Mouse (Mus musculus) embryonic facial prominence, embryonic 12.5 days (tissue): ENCODE measurements around the gene Got1. TPM values are rescaled to one million over a fixed set of nuclear protein-coding genes. Genes with fewer than 3 reads are reported as not detected.

Source experiments
- ATAC-seq: fragments of 200-750 bp; cut with Nextera tagmentation; 2 replicates; pipeline ENCODE4 v1.8.0; 2017; ENCODE audit not compliant: insufficient number of reproducible peaks, insufficient read depth, low FRiP score, low TSS enrichment
- H3K27ac ChIP-seq: fragments of 300-500 bp; sonication (generic); 2 replicates; pipeline ENCODE4 v1.5.1; 2016; ENCODE audit warnings: mild to moderate bottlenecking
- H3K27me3 ChIP-seq: fragments of 300-500 bp; sonication (generic); 2 replicates; pipeline ENCODE4 v1.6.1; 2016; ENCODE audit warnings: mild to moderate bottlenecking, moderate library complexity
- H3K36me3 ChIP-seq: fragments of 300-500 bp; sonication (generic); 2 replicates; pipeline ENCODE4 v1.6.1; 2016; ENCODE audit warnings: mild to moderate bottlenecking
- H3K4me1 ChIP-seq: fragments of 300-500 bp; sonication (generic); 2 replicates; pipeline ENCODE4 v1.6.1; 2016
- H3K4me2 ChIP-seq: fragments of 300-500 bp; sonication (generic); replicated peaks from 2 replicates; pipeline ENCODE4 v1.6.1; 2016; ENCODE audit warnings: mild to moderate bottlenecking, moderate library complexity
- H3K4me3 ChIP-seq: fragments of 300-500 bp; sonication (generic); 2 replicates; pipeline ENCODE4 v1.5.1; 2016; ENCODE audit warnings: mild to moderate bottlenecking
- H3K9ac ChIP-seq: fragments of 300-500 bp; sonication (generic); 2 replicates; pipeline ENCODE4 v1.6.1; 2016; ENCODE audit warnings: mild to moderate bottlenecking, moderate library complexity
- H3K9me3 ChIP-seq: fragments of 300-500 bp; sonication (generic); 2 replicates; pipeline ENCODE4 v1.6.1; 2016; ENCODE audit warnings: mild to moderate bottlenecking, moderate library complexity
- WGBS: fragments of 180-500 bp; shearing (Covaris S2); methylation state at CpG from one replicate; pipeline ENCODE4 v1.1.7; 2016; 5-methylcytosine and 5-hydroxymethylcytosine counted together
- polyA plus RNA-seq: library from polyadenylated mRNA; unstranded; fragments of >200 nt; fragmentation: Nextera tagmentation; extraction: Ambion mirVana; gene quantifications from 2 replicates; pipeline ENCODE4 v1.2.1, GENCODE M21; 2016

The Got1 gene
- polyA plus RNA-seq, 1 experiment from 2014 or later = 42.9 TPM

DNA sequence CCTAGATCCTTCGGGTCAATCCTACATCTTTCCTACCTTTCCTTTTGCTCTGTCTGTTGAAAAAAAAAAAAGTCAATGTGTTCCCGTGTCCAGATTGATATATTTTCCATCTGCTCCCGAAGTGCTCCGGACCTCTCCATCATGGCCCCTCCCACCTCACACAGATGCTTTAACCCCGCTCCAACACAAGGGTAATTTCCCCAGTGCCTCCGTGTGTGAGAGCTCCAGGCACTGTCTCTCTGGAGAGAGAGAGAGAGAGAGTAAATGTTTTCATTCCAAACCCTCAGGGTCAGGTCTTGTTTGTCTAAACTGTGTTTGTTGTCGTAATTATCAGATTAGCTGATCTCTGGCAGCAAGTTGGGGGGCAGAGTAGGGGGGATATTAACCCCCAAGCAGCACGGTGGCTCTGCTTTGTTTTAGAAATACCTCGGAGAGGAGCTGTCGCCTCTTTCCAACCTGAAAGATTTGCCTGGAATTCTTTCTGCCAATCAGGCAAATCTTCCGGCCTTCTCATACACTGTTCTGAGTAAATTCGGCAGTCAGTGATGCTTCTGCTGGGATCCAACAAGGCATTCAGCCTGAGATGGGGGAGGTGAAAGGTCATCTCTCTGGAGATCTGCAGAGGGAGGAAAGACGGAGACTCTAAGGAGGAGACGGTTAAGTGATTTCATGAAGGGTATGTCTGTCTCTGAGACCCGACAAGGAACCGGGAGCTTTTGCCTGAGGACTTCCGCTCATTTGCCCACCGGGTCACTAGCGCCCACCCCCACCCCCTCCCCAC, 22.1 kb upstream of the Got1 start:
- Histone ChIP-seq H3K27ac (no peak overlapping the region), H3K9ac (no peak overlapping the region; the same call in 1 of the 2 replicates), H3K36me3 (no peaks in the 10 kb centered on the region), H3K4me2 (peak overlapping the region; percentile 34), H3K4me1 (peaks cover 9% of the 10 kb centered on the region; the same call in 1 of the 2 replicates), H3K4me3 (no peak overlapping the region), H3K9me3 (no peaks in the 10 kb centered on the region), H3K27me3 (peaks cover 72% of the 10 kb centered on the region)
- ATAC-seq = no peak
- WGBS = 4% methylated on average over 19 of the region's 19 CpGs

DNA sequence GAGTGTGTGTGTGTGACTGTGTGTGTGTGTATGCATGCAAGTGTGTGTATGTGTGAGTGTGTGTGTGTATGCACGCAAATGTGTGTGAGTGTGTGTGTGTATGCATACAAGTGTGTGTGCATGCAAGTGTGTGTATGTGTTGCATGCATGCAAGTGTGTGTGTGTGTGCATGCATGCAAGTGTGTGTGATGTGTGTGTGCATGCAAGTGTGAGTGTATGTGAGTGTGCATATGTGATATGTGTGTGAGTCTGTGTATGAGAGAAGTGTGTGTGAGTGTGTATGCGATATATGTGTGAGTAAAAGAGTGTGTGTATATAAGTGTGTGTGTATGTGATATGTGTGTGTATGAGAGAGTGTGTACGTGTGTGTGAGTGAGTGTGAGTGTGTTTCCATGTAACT, 11.0 kb upstream of the Got1 start:
- Histone ChIP-seq H3K4me1 (no peaks in the 10 kb centered on the region), H3K4me2 (no peak overlapping the region), H3K9me3 (no peaks in the 10 kb centered on the region), H3K36me3 (no peaks in the 10 kb centered on the region), H3K4me3 (no peak overlapping the region), H3K9ac (no peak overlapping the region), H3K27me3 (peaks cover 9% of the 10 kb centered on the region), H3K27ac (no peak overlapping the region)
- ATAC-seq = no peak
- 89% methylated on average over 3 of the region's 3 CpGs for WGBS

DNA sequence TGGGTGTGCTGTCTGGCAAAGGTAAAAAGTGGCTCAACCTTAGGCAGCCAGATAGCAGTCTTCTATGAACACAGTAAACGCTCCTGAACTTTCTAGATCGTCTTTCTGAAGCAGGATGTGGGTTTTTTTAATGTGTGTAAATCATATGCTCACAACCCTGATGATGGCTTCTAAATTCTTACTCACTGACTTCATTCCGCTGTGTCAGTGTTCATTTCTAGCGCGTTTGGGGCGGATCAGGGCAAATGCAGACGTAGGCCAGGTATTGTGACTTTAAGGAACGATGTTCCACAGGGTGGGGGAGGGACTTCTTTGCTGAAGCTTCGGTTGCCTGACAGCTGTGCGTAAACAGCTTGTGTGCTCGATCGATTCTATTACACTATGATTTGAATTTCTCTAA, 6.5 kb upstream of the Got1 start:
- H3K36me3 ChIP-seq = no peaks in the 10 kb centered on the region
- H3K4me1 ChIP-seq = no peaks in the 10 kb centered on the region
- no peak overlapping the region for H3K4me3 ChIP-seq
- H3K9ac ChIP-seq = no peak overlapping the region
- H3K4me2 ChIP-seq = no peak overlapping the region
- H3K9me3 ChIP-seq = no peaks in the 10 kb centered on the region
- ATAC-seq = no peak
- no peak overlapping the region for H3K27ac ChIP-seq
- WGBS = 25% methylated on average over 12 of the region's 12 CpGs
- 0 out of 2 replicates have a peak, but pooled peaks cover 4% of the 10 kb centered on the region for H3K27me3 ChIP-seq

DNA sequence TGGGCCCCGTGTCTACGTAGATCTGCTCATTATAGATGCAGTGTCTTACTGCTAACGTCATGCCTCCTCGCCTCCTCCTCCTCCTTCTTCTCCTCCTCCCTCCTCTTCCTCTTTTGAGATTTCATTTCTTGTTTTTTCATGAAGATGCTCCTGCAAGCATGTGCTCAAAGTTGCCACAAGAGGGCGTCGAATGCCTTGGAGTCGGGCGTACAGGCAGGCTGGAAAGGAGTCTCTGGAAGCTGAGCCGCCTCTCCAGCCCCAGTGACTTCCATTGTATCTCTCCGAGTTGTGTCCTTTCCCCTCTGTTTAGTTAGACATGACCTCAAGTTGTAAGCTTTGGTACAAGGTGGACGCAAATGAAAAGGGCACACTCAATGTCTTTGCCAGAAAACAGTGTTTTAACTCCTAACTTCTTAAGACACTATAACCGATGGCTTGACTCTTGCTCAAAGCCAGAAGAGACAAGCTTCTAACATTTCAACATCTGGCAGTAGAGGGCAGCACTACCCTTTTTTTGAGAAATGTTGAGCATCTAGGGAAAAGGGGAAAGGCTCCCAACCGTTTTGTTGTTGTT, 5.9 kb upstream of the Got1 start:
- no peak overlapping the region for H3K9ac ChIP-seq
- H3K9me3 ChIP-seq = no peaks in the 10 kb centered on the region
- peak overlapping the region; percentile 43 for H3K4me2 ChIP-seq
- no peak overlapping the region for H3K27ac ChIP-seq
- WGBS = 2% methylated on average over 13 of the region's 13 CpGs
- no peaks in the 10 kb centered on the region for H3K36me3 ChIP-seq
- 0 out of 2 replicates have a peak, but pooled peaks cover 4% of the 10 kb centered on the region for H3K27me3 ChIP-seq
- 0 out of 2 replicates have a peak, but pooled peaks cover 3% of the 10 kb centered on the region for H3K4me1 ChIP-seq
- peak overlapping the region; percentile 6; the same call in 1 of the 2 replicates for H3K4me3 ChIP-seq
- no peak for ATAC-seq

DNA sequence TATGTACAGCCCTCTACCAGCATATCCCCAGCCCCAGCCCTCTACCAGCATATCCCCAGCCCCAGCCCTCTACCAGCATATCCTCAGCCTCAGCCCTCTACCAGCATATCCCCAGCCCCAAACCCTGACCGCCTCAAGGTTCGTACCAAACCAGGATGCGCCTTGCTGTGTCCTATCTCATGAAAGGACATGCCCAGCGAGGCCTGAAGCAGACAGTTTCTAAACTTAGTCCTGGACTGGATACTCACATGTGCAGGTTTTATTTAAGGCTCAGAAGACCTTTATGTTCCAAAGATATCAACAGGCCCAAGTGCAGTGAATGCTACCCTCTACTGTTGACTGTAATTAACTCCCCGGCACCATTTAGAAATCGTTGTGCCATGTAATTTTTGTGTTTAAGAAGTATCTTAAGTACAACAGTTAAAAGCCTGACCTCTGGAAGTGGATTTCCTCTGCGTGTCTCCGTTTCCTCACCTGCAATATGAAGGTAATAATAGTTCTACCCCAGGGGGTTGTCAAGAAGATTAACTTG, 3.7 kb upstream of the Got1 start:
- no peak for ATAC-seq
- no peak overlapping the region for H3K27ac ChIP-seq
- WGBS = 81% methylated on average over 8 of the region's 8 CpGs

DNA sequence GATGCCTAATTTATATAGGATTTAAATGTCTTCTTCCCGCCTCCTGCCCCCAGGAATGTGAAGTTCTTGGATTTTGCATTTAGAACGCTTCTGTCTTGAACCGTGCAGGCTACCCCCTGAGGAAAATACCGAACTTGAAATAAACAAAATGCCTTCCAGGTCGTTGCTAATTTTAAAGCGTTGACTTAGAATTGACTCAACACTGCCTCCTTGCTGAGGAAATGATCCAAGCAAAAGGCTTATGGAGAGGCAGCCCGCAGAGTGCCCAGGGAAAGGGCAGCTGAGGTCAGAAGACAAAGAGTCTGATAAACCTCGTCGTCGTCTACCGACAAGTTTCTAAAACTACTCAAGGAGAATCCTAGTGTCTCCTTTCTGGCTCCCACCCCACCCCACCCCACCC, 2.7 kb upstream of the Got1 start:
- Histone ChIP-seq H3K9ac (no peak overlapping the region), H3K36me3 (no peaks in the 10 kb centered on the region), H3K4me2 (no peak overlapping the region), H3K4me1 (peaks cover 12% of the 10 kb centered on the region; the same call in 1 of the 2 replicates), H3K27me3 (0 out of 2 replicates have a peak, but pooled peaks cover 4% of the 10 kb centered on the region), H3K4me3 (no peak overlapping the region), H3K27ac (no peak overlapping the region), H3K9me3 (no peaks in the 10 kb centered on the region)
- ATAC-seq = no peak
- WGBS = 10% methylated on average over 11 of the region's 11 CpGs

More for the DNA sequence above, 3.7 kb upstream of the Got1 start:
- Histone ChIP-seq H3K4me1 (peaks cover 12% of the 10 kb centered on the region; the same call in 1 of the 2 replicates), H3K4me2 (no peak overlapping the region), H3K27me3 (0 out of 2 replicates have a peak, but pooled peaks cover 4% of the 10 kb centered on the region), H3K36me3 (no peaks in the 10 kb centered on the region), H3K9me3 (no peaks in the 10 kb centered on the region), H3K4me3 (no peak overlapping the region), H3K9ac (no peak overlapping the region)

DNA sequence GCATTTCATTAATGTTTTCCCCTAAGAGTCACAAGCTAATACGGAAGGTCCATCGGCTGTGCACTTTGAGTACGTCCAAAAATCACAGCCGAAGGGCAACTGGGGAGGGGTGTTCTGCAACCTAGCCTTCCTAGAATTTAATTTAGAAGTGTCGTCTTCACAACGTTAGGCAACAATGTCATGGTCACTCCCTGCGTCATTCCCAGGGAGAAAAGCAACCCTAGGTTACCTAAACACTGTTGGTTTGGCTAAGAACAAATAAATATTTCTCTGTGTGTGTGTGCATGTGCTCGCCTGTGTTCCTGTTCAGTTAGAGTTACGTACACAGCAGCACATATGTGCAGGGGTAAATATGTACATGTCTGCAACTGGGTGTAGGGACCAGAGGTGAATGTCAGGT, 1.6 kb upstream of the Got1 start:
- no peak overlapping the region for H3K4me3 ChIP-seq
- ATAC-seq = no peak
- 87% methylated on average over 9 of the region's 9 CpGs for WGBS

DNA sequence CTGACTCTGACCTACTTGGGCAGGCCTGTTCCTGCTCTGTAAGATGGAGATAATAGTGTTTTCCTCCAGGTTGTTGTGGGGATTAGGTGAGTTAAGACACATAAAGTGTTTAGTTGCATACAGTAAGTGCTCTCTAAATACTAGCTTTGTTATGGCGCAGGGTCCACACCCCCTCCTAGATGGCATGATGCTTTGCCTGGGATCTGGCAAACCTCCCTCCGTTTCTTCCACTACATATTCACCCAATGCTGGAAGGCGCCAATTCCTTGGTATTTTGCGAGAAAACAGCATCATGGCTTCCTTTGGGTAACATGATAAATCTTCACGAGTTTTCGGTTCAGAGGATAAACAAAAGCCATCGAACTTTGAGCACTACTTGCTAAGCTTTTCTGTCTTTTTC, 1.2 kb upstream of the Got1 start:
- H3K27ac ChIP-seq = no peak overlapping the region
- 0 out of 2 replicates have a peak, but pooled peaks cover 4% of the 10 kb centered on the region for H3K27me3 ChIP-seq
- H3K36me3 ChIP-seq = no peaks in the 10 kb centered on the region
- peak overlapping the region; percentile 62; the same call in 1 of the 2 replicates for H3K9ac ChIP-seq
- no peaks in the 10 kb centered on the region for H3K9me3 ChIP-seq
- ATAC-seq = no peak
- no peak overlapping the region for H3K4me3 ChIP-seq
- H3K4me1 ChIP-seq = peaks cover 19% of the 10 kb centered on the region; the same call in 1 of the 2 replicates
- peak overlapping the region; percentile 58; the same call in 1 of the 2 replicates for H3K4me2 ChIP-seq
- 91% methylated on average over 7 of the region's 7 CpGs for WGBS

More for the DNA sequence above, 1.6 kb upstream of the Got1 start:
- Histone ChIP-seq H3K27ac (no peak overlapping the region), H3K4me2 (no peak overlapping the region), H3K9me3 (no peaks in the 10 kb centered on the region), H3K36me3 (no peaks in the 10 kb centered on the region), H3K9ac (no peak overlapping the region), H3K27me3 (0 out of 2 replicates have a peak, but pooled peaks cover 4% of the 10 kb centered on the region), H3K4me1 (peaks cover 15% of the 10 kb centered on the region; the same call in 1 of the 2 replicates)

DNA sequence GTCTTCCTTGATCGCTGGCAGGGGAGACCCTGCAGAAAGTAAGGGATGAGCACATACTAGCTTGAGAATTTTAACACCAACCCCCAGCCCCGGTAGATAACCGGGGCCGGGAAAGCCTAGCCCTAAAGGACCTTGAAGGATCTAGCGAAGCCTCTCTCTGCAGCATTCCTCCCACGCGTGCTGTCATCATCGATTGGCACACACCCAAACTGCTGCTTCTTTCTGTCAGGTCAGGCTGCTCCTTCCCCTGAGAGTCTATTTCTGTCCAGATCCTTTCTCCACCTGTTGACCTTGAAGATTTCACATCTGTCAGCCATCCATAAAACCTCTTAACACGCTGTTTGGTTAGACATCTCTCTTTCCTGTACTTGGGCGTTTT, 688 bp upstream of the Got1 start:
- no peaks in the 10 kb centered on the region for H3K9me3 ChIP-seq
- no peak overlapping the region for H3K27ac ChIP-seq
- peak overlapping the region; percentile 58 for H3K4me2 ChIP-seq
- H3K27me3 ChIP-seq = 0 out of 2 replicates have a peak, but pooled peaks cover 4% of the 10 kb centered on the region
- peak overlapping the region; percentile 62 for H3K9ac ChIP-seq
- peaks cover 22% of the 10 kb centered on the region; the same call in 1 of the 2 replicates for H3K4me1 ChIP-seq
- no peak for ATAC-seq
- peak overlapping the region; percentile 73 for H3K4me3 ChIP-seq
- WGBS = 23% methylated on average over 10 of the region's 10 CpGs
- H3K36me3 ChIP-seq = no peaks in the 10 kb centered on the region

DNA sequence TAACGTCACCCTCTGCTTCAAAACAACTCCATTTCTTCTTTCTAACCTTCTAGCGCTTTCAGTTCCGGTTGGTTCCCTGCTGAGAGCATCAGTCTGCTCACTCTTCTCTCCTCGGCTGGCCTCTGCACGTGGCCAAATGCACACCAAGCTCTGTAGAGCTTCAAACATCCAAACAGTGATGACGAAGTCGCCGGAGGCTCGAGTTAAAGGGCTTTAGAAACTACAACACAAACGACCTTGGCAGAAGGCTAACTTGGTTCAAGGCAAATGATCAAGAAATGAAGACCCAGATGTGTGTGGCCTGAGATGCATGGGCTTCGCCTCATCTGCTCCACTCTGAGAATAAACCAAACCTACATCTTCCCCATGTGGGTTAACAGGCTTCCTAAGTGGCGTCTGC, 854 bp downstream of the Got1 start:
- peaks cover 22% of the 10 kb centered on the region; the same call in 1 of the 2 replicates for H3K4me1 ChIP-seq
- peak overlapping the region; percentile 68 for H3K4me2 ChIP-seq
- H3K9ac ChIP-seq = peak overlapping the region; percentile 58
- no peaks in the 10 kb centered on the region for H3K36me3 ChIP-seq
- no peak for ATAC-seq
- 7% methylated on average over 12 of the region's 12 CpGs for WGBS
- H3K27ac ChIP-seq = no peak overlapping the region
- H3K4me3 ChIP-seq = peak overlapping the region; percentile 73
- no peaks in the 10 kb centered on the region for H3K9me3 ChIP-seq
- 0 out of 2 replicates have a peak, but pooled peaks cover 4% of the 10 kb centered on the region for H3K27me3 ChIP-seq

DNA sequence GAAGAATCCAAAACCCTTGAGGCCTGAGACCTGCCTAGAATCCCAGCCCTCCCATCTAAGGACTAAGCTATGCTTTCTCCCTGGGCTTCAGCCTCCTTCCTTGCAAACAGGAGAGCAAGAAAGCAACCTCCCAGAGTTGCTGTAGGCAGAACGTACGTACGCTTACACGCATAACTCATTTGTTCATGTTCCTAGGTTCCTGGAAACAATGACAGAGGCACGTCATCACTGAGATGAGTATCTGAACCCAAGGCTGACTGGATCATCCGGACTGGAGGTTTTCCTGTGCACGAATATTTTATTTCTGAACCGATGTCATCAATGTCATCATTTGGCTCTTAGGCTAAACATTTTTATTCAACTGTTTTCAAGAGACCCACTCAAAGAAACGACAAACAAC, 2.4 kb downstream of the Got1 start:
- H3K27ac ChIP-seq = no peak overlapping the region
- H3K4me2 ChIP-seq = no peak overlapping the region
- H3K9ac ChIP-seq = no peak overlapping the region
- H3K4me1 ChIP-seq = peaks cover 22% of the 10 kb centered on the region; the same call in 1 of the 2 replicates
- no peaks in the 10 kb centered on the region for H3K9me3 ChIP-seq
- WGBS = 89% methylated on average over 9 of the region's 9 CpGs
- H3K36me3 ChIP-seq = no peaks in the 10 kb centered on the region
- H3K27me3 ChIP-seq = no peaks in the 10 kb centered on the region
- ATAC-seq = no peak
- H3K4me3 ChIP-seq = no peak overlapping the region
